Mouse (Mus musculus): ENCODE results near the gene Thsd4.

- TF ChIP-seq CTCF (IDR thresholded peaks at IDR 0.05) (peak; percentile 63), EP300 (IDR thresholded peaks at IDR 0.05) (no peak)
Observed at GRCm38 (mm10) chr9:60195502-60195901, 326.3 kb downstream of the Thsd4 start.
